Mouse (Mus musculus): ENCODE results near the gene Mad1l1.
A peak's percentile ranks its signal among the peaks of the same experiment; 100 is the strongest.

Mad1l1 gene

GRCm38 (mm10) chr5:140225103-140225502 lies 96.2 kb downstream of the Mad1l1 start:
- Histone ChIP-seq H3K27me3 (ENCODE audit: control insufficient read depth, insufficient read depth, low read length, poor library complexity, severe bottlenecking) (no peaks in the 10 kb centered on the region), H3K36me3 (ENCODE audit: control insufficient read depth, insufficient read depth, low read length, poor library complexity, severe bottlenecking) (no peaks in the 10 kb centered on the region)
- DNase-seq (ENCODE audit: low read depth, low spot score): no peak

DNA sequence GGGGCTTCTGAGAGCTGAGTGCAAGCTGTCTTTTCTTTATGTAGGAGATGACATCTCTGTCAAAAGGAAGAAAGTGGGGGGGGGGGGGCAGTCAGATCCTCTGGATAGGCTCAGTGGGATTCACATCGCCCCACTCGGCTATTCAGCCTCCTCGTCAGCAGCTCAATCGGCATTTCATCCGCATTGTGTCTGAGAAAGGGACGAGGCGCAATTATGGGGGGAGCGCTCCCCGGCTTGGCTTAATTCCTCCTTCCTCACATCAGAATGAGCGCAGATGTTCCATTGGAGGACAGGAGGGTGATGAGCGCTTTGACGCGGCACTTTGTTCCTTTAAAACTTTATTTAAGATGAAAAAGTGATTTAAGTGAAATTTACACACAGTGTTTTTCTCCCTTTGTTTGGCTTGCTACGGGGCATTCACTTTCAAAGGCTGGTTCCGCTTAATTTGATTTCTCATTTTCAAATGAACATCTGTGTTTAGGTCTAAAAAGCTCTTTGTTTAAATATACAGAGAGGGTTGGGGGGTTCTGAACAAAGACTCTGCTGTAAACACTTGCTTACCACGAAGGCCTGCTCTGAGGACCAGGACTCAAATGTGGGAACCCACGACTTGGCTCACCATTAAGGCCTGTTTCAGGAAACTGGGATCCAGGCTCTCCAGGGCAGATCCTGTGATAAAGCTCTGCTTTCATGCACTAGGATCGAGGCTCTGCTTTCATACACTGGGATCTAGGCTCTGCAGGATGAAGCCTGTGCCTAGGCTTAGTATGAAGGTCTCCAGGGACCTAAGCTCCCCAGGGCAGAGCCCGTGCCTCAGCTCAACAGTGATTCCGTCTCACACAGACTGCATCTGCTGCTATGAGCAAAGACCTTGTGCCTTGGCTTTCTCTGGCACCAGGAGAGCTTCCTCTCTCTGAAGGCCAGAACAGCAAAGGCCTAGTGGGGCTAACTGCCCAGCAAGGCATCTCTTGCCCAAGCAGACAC lies 98.0 kb downstream of the Mad1l1 start:
- no peak for DNase-seq (ENCODE audit: low read depth, low spot score)
- Histone ChIP-seq H3K27me3 (ENCODE audit: control insufficient read depth, insufficient read depth, low read length, poor library complexity, severe bottlenecking) (no peaks in the 10 kb centered on the region), H3K36me3 (ENCODE audit: control insufficient read depth, insufficient read depth, low read length, poor library complexity, severe bottlenecking) (no peaks in the 10 kb centered on the region)

DNA sequence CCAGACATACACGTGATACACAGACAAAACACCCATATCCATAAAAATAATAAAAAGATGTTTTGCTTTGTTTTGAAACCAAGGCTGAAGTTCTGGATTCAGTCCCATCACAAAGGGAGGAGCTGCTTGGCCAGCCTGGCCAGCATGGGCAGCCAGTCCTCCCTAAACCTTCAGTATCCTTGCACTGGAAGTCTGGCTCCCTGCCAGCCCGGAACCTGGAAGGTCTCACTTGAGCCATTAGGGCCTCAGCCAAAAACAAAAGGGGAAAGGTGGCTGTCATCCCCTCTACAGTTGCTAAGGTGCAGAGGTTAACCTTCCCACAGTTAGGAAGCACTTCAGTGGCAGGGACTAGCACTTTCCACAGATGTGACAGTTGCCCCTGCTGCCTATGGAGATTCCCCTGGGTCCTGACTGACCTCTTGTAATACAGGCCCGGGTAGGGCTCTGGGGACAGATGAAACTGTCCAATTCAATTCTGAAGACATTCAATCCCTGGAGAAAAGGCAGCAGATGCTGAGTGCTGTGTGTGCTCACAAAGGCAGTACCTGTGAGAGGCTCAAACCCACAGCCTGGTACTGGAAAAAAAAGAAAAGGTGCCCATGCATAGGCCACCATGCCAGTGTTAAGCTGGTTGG lies 100.2 kb downstream of the Mad1l1 start:
- H3K36me3 ChIP-seq (ENCODE audit: control insufficient read depth, insufficient read depth, low read length, poor library complexity, severe bottlenecking): no peaks in the 10 kb centered on the region
- DNase-seq (ENCODE audit: low read depth, low spot score): no peak
- no peaks in the 10 kb centered on the region for H3K27me3 ChIP-seq (ENCODE audit: control insufficient read depth, insufficient read depth, low read length, poor library complexity, severe bottlenecking)

- peak; percentile 22 for DNase-seq (ENCODE audit: low read depth, low spot score)
- H3K27me3 ChIP-seq (ENCODE audit: control insufficient read depth, insufficient read depth, low read length, poor library complexity, severe bottlenecking): no peaks in the 10 kb centered on the region
- H3K36me3 ChIP-seq (ENCODE audit: control insufficient read depth, insufficient read depth, low read length, poor library complexity, severe bottlenecking): no peaks in the 10 kb centered on the region
Measured at GRCm38 (mm10) chr5:140219252-140219651, 102.1 kb downstream of the Mad1l1 start.

DNA sequence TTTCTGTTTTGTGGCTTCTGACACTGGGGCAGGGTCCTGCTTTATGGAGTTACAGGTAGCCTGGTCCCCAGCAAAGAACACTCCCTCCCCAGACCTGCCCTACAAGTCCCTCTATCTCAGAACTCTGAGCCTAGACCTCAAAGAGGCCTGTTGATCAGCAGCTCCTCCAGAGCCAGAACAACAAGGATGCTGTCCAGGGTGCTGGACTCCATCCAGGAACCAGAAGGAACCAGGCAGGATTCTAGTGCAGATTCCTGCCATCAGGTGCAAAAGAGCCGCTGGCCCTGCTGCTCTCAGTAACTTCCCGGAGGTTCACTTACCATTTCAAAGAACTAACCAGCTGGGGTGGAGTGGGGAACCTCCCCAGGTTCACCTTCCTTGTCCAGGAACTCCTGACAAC lies 103.5 kb downstream of the Mad1l1 start:
- DNase-seq (ENCODE audit: low read depth, low spot score): no peak

DNA sequence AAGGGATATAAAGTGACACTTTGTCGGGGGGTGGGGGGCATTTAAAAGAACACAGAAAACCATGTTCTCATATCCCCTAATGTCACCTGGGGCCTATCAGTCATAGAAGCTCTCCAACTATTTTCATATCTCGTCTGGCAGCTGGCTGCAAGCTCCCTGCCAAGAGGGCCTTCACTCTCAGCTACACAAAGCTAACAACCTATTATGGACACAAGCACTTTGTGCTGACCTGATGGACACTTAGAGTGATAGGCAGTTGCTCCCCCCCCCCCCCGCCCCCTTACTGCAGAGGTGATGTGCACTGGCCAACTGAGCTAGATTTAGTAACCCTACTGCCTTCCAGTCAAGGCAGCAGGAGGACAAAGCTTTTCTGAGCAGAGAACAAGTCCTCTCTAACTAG lies 104.3 kb downstream of the Mad1l1 start:
- Histone ChIP-seq H3K36me3 (ENCODE audit: control insufficient read depth, insufficient read depth, low read length, poor library complexity, severe bottlenecking) (no peaks in the 10 kb centered on the region), H3K27me3 (ENCODE audit: control insufficient read depth, insufficient read depth, low read length, poor library complexity, severe bottlenecking) (no peaks in the 10 kb centered on the region)
- no peak for DNase-seq (ENCODE audit: low read depth, low spot score)

More for the DNA sequence above, 103.5 kb downstream of the Mad1l1 start:
- Histone ChIP-seq H3K36me3 (ENCODE audit: control insufficient read depth, insufficient read depth, low read length, poor library complexity, severe bottlenecking) (no peaks in the 10 kb centered on the region), H3K27me3 (ENCODE audit: control insufficient read depth, insufficient read depth, low read length, poor library complexity, severe bottlenecking) (no peaks in the 10 kb centered on the region)

DNA sequence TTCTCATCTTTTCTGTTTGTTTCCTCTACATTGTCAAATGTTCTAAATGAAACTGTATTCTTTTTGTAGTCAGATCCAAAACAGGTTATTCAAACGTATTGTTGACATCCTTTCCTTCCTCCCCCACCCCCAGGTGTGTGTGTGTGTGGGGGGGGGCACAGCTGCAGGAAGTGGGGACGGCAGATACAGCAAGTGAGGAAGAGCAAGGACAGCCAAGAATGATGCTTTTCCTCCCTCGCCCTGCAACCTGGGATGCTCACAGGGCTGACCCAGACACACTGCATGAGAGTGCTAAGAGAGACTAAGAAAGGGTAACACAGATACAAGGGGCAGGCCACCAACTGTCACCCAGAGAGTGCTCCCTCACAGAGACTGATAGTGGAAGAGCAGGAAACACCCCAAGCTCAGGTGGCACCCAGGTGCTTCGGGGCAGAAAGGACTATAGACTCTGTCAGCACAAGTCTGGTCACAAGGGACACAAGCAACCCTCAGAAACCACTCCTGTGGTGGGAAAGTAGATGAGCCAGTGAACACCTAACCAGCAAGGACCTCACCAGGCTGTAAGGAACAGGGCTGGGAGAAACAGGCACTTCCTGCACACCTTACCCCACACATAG lies 105.8 kb downstream of the Mad1l1 start:
- H3K27me3 ChIP-seq (ENCODE audit: control insufficient read depth, insufficient read depth, low read length, poor library complexity, severe bottlenecking): no peaks in the 10 kb centered on the region
- peak; percentile 22 for DNase-seq (ENCODE audit: low read depth, low spot score)
- no peaks in the 10 kb centered on the region for H3K36me3 ChIP-seq (ENCODE audit: control insufficient read depth, insufficient read depth, low read length, poor library complexity, severe bottlenecking)

DNA sequence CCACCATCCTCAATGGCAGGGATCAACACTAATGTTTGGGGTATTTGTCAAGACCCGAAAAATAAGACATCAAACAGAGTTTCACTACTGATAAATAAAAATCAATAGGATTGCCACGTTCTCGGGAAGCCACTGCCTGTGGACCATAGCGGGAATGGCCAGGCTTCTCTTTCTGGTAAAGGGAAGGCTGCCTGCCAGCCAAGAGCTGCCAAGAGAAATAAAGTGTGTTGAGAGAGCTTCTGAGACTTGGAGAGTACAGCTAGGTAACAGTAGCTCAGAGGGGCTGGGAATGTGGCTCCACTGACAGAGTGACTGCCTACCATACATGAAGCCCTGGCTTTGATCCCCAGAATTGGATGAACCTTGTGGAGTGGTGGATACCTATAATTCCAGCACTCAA lies 108.4 kb downstream of the Mad1l1 start:
- no peak for DNase-seq (ENCODE audit: low read depth, low spot score)
- Histone ChIP-seq H3K36me3 (ENCODE audit: control insufficient read depth, insufficient read depth, low read length, poor library complexity, severe bottlenecking) (no peaks in the 10 kb centered on the region), H3K27me3 (ENCODE audit: control insufficient read depth, insufficient read depth, low read length, poor library complexity, severe bottlenecking) (no peaks in the 10 kb centered on the region)

DNA sequence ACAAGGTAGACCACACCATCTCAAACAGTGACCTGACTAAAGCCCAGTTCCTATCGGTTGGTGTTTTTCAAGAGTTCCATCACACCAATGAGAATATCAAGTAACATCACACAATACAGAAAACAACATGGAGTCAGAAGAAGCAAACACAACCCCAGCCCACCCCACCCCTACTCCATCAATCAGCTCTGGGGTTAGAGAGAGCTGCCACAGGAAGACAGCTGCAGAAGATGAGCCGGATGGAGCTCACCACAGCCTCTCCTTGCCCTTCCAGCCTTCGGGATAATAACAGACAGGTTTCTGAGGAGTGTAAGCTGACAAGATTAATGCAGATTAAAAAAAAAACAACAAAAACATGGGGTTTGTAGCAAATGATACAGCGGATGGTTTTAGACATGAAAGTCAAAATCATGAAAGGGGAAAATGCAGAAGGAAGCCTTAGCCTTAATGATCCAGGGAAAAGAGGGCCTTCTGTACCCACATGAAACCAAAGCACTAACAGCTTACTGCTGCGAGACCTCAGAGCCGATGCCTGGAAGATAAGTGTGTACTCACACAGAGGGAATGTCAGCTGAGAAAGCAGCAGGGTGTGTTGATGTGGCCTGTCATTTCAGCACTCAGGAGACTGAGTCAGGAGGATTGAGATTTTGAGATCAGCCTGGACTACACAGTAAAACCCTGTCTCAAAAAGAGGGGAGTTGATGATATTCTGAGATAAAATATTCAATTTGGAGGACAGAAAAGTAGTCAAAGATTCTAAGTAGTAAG lies 110.8 kb downstream of the Mad1l1 start:
- no peaks in the 10 kb centered on the region for H3K36me3 ChIP-seq (ENCODE audit: control insufficient read depth, insufficient read depth, low read length, poor library complexity, severe bottlenecking)
- DNase-seq (ENCODE audit: low read depth, low spot score): no peak

DNA sequence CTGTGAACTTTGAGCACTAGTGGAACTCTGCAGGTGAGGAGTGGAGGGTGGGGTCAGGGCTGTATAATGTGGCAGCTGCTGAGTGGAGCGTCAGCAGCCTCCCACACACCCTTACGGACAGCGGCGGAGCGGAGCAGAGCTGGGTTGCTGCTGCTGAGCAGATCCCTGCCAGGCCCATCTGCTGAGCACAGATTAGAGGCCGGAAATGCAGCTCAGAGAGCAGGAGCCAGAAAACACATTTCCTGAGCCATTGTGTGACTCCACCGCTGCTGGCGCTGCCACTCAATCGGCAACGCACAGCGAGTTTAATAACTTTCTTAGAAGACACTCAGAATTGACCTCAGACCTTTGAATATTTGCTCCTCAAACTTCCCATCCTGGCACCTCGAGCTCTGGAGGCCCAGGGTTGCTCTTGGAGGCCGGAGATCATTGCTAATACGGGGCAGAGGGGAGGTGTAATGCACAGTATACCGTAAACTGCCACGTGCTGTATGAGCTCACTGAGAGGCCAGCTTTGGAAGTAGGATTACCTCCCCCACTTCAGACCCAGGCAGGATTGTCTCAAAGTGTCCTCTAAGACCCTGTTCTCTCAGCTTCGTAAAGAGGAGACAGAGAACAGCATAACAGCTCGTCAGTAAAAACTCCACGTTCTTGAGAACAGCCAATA lies 112.5 kb downstream of the Mad1l1 start:
- Histone ChIP-seq H3K36me3 (ENCODE audit: control insufficient read depth, insufficient read depth, low read length, poor library complexity, severe bottlenecking) (no peaks in the 10 kb centered on the region), H3K27me3 (ENCODE audit: control insufficient read depth, insufficient read depth, low read length, poor library complexity, severe bottlenecking) (no peaks in the 10 kb centered on the region)
- DNase-seq (ENCODE audit: low read depth, low spot score): peak; percentile 71

More for the DNA sequence above, 110.8 kb downstream of the Mad1l1 start:
- no peaks in the 10 kb centered on the region for H3K27me3 ChIP-seq (ENCODE audit: control insufficient read depth, insufficient read depth, low read length, poor library complexity, severe bottlenecking)

DNA sequence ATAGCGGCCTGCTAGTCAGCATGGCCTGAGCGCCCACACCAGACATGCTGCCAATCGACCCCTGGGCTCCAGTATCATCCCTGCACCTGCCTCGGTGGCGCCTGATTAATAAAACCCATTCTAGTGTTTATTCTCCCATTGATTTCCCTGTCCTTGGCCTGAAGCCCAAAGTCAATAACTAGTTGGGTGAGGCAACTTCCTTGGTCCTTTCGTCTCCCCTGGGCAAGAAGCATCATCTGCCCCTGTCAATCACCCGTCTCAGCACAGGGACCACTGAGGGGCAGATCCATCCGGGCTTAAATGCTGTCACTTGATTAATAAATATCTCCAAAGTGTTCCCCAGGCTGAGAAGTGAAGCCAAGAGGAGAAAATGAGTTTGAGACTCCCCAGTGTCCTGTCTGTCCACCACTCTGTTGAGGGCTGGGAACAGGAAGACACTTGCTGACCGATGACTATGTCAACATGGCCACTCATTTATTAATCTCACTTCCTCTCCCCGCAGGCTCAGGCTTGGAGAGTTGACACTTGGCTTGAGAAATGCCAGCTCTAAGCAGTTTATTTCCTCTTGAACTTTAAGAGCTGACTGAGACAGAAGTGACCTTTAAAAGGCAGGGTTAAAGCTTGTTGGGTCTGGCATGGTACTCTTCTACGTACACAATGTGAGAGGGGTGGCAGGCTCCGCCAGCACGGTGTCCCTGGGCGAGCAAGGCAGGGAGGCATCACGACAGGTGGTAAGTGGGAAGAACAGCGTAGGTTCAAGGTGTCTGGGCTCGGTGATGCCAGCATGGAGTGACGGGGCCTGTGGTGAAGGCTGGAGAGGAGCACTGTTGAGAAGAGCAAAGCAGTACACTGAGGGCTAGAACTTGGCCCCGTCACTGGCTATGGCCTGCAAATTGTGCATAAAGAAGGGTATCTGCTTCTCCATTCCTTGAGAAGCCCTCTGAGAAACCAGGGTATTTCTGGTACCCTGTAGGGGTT lies 114.3 kb downstream of the Mad1l1 start:
- DNase-seq (ENCODE audit: low read depth, low spot score): no peak
- Histone ChIP-seq H3K27me3 (ENCODE audit: control insufficient read depth, insufficient read depth, low read length, poor library complexity, severe bottlenecking) (no peaks in the 10 kb centered on the region), H3K36me3 (ENCODE audit: control insufficient read depth, insufficient read depth, low read length, poor library complexity, severe bottlenecking) (no peaks in the 10 kb centered on the region)

- Histone ChIP-seq H3K36me3 (ENCODE audit: control insufficient read depth, insufficient read depth, low read length, poor library complexity, severe bottlenecking) (no peaks in the 10 kb centered on the region), H3K27me3 (ENCODE audit: control insufficient read depth, insufficient read depth, low read length, poor library complexity, severe bottlenecking) (no peaks in the 10 kb centered on the region)
- DNase-seq (ENCODE audit: low read depth, low spot score): no peak
Measured at GRCm38 (mm10) chr5:140205991-140206390, 115.4 kb downstream of the Mad1l1 start.

DNA sequence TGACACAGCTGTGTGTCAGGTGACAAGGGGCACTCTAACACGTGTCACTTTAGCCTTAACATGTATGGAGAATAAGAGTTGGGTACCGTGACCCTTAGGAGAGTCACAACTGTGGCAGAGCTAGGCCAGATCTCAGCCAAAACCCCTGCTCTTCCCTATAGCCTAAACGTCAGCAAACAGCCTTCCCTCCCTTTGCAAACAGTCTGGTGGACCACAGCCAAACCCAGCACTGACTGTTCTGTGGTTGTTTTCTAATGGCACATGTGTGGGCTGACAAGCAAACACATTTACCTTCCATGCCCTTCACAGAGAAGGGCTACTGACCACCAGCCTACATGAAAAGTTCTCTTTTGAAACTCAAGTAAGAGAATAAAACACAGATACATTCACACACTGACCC lies 116.9 kb downstream of the Mad1l1 start:
- DNase-seq (ENCODE audit: low read depth, low spot score): no peak
- Histone ChIP-seq H3K27me3 (ENCODE audit: control insufficient read depth, insufficient read depth, low read length, poor library complexity, severe bottlenecking) (no peaks in the 10 kb centered on the region), H3K36me3 (ENCODE audit: control insufficient read depth, insufficient read depth, low read length, poor library complexity, severe bottlenecking) (no peaks in the 10 kb centered on the region)

All from splenic B cell, adult 2 months (primary cell).